Mouse (Mus musculus): ENCODE data around the gene Vmn1r223.
"Not testable (repeated sequence)": the region's sequence is repeated elsewhere in the genome, so short reads cannot be mapped to it uniquely, and the experiment has no call there.

Vmn1r223 gene

GRCm38 (mm10) chr13:23246834-23247233 lies at the start of gene Vmn1r223:
TSS of gene Vmn1r223 (plus strand) at chr13:23247134.
- not testable (repeated sequence) for DNase-seq (ENCODE audit: low spot score in 2 of 2)

- not testable (repeated sequence) for DNase-seq (ENCODE audit: low spot score in 2 of 2)
These were observed 43.0 kb upstream of the Vmn1r223 start for GRCm38 (mm10) chr13:23203885-23204284.

- DNase-seq (ENCODE audit: low spot score in 2 of 2) = not testable (repeated sequence)
These were observed 33.1 kb upstream of the Vmn1r223 start, which contains the start of gene Vmn1r221 for GRCm38 (mm10) chr13:23213827-23214226. TSS of gene Vmn1r221 (plus strand) at chr13:23214127.

GRCm38 (mm10) chr13:23235847-23236246 lies 11.1 kb upstream of the Vmn1r223 start, which contains the start of gene Vmn1r222:
TSS of gene Vmn1r222 (minus strand) at chr13:23235947.
- DNase-seq (ENCODE audit: low spot score in 2 of 2) = not testable (repeated sequence)

GRCm38 (mm10) chr13:23258546-23259048 lies 11.7 kb downstream of the Vmn1r223 start:
- DNase-seq (ENCODE audit: low spot score in 2 of 2) = no peak

- not testable (repeated sequence) for DNase-seq (ENCODE audit: low spot score in 2 of 2)
These were observed 21.7 kb downstream of the Vmn1r223 start for GRCm38 (mm10) chr13:23268606-23269005.

- not testable (repeated sequence) for DNase-seq (ENCODE audit: low spot score in 2 of 2)
These were observed 22.2 kb downstream of the Vmn1r223 start for GRCm38 (mm10) chr13:23269127-23269526.

GRCm38 (mm10) chr13:23269681-23270080 lies 22.7 kb downstream of the Vmn1r223 start:
- DNase-seq (ENCODE audit: low spot score in 2 of 2) = no peak

GRCm38 (mm10) chr13:23270321-23271101 lies 23.6 kb downstream of the Vmn1r223 start:
- no peak for DNase-seq (ENCODE audit: low spot score in 2 of 2)

- no peak for DNase-seq (ENCODE audit: low spot score in 2 of 2)
These were observed 32.6 kb downstream of the Vmn1r223 start for GRCm38 (mm10) chr13:23279576-23279975.

GRCm38 (mm10) chr13:23279992-23280391 lies 33.1 kb downstream of the Vmn1r223 start:
- no peak for DNase-seq (ENCODE audit: low spot score in 2 of 2)

GRCm38 (mm10) chr13:23285191-23285920 lies 38.4 kb downstream of the Vmn1r223 start:
- no peak for DNase-seq (ENCODE audit: low spot score in 2 of 2)

- DNase-seq (ENCODE audit: low spot score in 2 of 2) = no peak
These were observed 39.2 kb downstream of the Vmn1r223 start for GRCm38 (mm10) chr13:23285921-23286720.

GRCm38 (mm10) chr13:23286721-23287362 lies 39.9 kb downstream of the Vmn1r223 start:
- no peak for DNase-seq (ENCODE audit: low spot score in 2 of 2)

- DNase-seq (ENCODE audit: low spot score in 2 of 2) = no peak
These were observed 50.8 kb downstream of the Vmn1r223 start for GRCm38 (mm10) chr13:23297737-23298136.

GRCm38 (mm10) chr13:23298445-23299232 lies 51.7 kb downstream of the Vmn1r223 start:
- DNase-seq (ENCODE audit: low spot score in 2 of 2) = no peak

- DNase-seq (ENCODE audit: low spot score in 2 of 2) = no peak
These were observed 52.5 kb downstream of the Vmn1r223 start for GRCm38 (mm10) chr13:23299276-23299998.

- DNase-seq (ENCODE audit: low spot score in 2 of 2) = no peak
These were observed 53.0 kb downstream of the Vmn1r223 start for GRCm38 (mm10) chr13:23299999-23300341.
